Mouse (Mus musculus) hindbrain, embryonic 13.5 days (tissue): ENCODE measurements at regions not wholly inside any gene's neighbourhood (a gene's known extent, or its start where the extent isn't known, plus 50 kb on each side); places are given as distances from the start of the nearest gene placed in this dataset.

Source experiments
- ATAC-seq: fragments of 200-750 bp; cut with Nextera tagmentation; 2 replicates; pipeline ENCODE4 v1.8.0; 2017; ENCODE audit warnings: moderate TSS enrichment; ENCODE audit not compliant: low FRiP score
- H3K27ac ChIP-seq: fragments of 300-500 bp; sonication (generic); 2 replicates; pipeline ENCODE4 v1.5.1; 2015; ENCODE audit warnings: inconsistent platforms, mild to moderate bottlenecking, moderate library complexity
- H3K27me3 ChIP-seq: fragments of 300-500 bp; sonication (generic); 2 replicates; pipeline ENCODE4 v1.6.1; 2015; ENCODE audit warnings: mild to moderate bottlenecking, inconsistent platforms
- H3K36me3 ChIP-seq: fragments of 300-500 bp; sonication (generic); 2 replicates; pipeline ENCODE4 v1.6.1; 2015; ENCODE audit warnings: mild to moderate bottlenecking, inconsistent platforms
- H3K4me1 ChIP-seq: fragments of 300-500 bp; sonication (generic); replicated peaks from 2 replicates; pipeline ENCODE4 v1.6.1; 2015; ENCODE audit warnings: inconsistent platforms
- H3K4me2 ChIP-seq: fragments of 300-500 bp; sonication (generic); 2 replicates; pipeline ENCODE4 v1.6.1; 2015; ENCODE audit warnings: inconsistent platforms, mild to moderate bottlenecking, moderate library complexity
- H3K4me3 ChIP-seq: fragments of 300-500 bp; sonication (generic); 2 replicates; pipeline ENCODE4 v1.5.1; 2015; ENCODE audit warnings: mild to moderate bottlenecking, inconsistent platforms
- H3K9ac ChIP-seq: fragments of 300-500 bp; sonication (generic); 2 replicates; pipeline ENCODE4 v1.6.1; 2015; ENCODE audit warnings: mild to moderate bottlenecking, inconsistent platforms
- H3K9me3 ChIP-seq: fragments of 300-500 bp; sonication (generic); 2 replicates; pipeline ENCODE4 v1.6.1; 2016; ENCODE audit warnings: inconsistent platforms
- WGBS: fragments of 180-500 bp; shearing (Covaris S2); methylation state at CpG from one replicate; pipeline ENCODE4 v1.1.7; 2015; 5-methylcytosine and 5-hydroxymethylcytosine counted together

- Histone ChIP-seq H3K4me1 (peaks cover 10% of the 10 kb centered on the region), H3K9ac (no peak overlapping the region), H3K4me2 (no peak overlapping the region), H3K4me3 (no peak overlapping the region), H3K36me3 (no peaks in the 10 kb centered on the region), H3K9me3 (no peaks in the 10 kb centered on the region), H3K27ac (no peak overlapping the region), H3K27me3 (no peaks in the 10 kb centered on the region)
- WGBS, result 90% methylated on average over 4 of the region's 4 CpGs
- no peak for ATAC-seq
Measured at GRCm38 (mm10) chr10:43747541-43747940, 154.0 kb downstream of the Qrsl1 start.

- ATAC-seq, result no peak
- no peaks in the 10 kb centered on the region for H3K9me3 ChIP-seq
- no peak overlapping the region for H3K9ac ChIP-seq
- WGBS, result 92% methylated on average over 3 of the region's 3 CpGs
- no peaks in the 10 kb centered on the region for H3K27me3 ChIP-seq
- H3K4me1 ChIP-seq, result peaks cover 6% of the 10 kb centered on the region; the same call in 1 of the 2 replicates
- no peak overlapping the region for H3K27ac ChIP-seq
- no peak overlapping the region for H3K4me3 ChIP-seq
- no peak overlapping the region for H3K4me2 ChIP-seq
- no peaks in the 10 kb centered on the region for H3K36me3 ChIP-seq
Measured at GRCm38 (mm10) chr10:43748300-43748699, 153.2 kb downstream of the Qrsl1 start.

DNA sequence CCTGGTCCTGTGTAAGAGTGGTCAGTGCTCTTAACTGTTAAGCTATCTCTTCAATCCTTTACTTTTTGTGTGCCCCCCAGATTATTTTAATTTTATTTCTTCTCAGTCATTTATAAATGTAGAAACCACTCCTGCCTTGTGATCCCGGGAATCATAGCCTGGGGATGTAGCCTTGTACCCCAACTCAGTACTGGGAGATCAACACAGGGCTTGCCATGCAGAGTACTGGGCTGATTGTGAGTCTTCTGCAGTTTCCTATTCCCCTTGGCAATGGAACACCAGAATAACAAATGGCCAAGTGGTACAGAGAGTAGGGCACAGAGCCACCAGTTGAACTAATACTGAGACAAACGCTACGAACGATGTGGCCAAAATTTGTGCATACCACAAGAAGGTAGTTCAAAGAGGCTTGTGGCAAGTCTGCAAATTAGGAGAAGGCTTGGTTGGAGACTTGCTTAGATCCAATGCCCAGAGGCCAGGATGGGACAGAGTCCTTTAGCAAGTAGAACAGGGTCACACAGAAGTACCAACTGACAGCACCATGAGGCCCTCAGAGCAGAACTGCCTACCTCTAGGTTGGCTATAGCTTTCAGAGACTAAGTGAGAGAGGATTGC is 151.9 kb downstream of the Qrsl1 start:
- no peak for ATAC-seq
- Histone ChIP-seq H3K9ac (no peak overlapping the region), H3K27me3 (no peaks in the 10 kb centered on the region), H3K36me3 (no peaks in the 10 kb centered on the region), H3K4me2 (no peak overlapping the region), H3K9me3 (no peaks in the 10 kb centered on the region), H3K4me1 (peaks cover 6% of the 10 kb centered on the region; the same call in 1 of the 2 replicates), H3K27ac (no peak overlapping the region), H3K4me3 (no peak overlapping the region)
- WGBS, result 95% methylated on average over 4 of the region's 4 CpGs

DNA sequence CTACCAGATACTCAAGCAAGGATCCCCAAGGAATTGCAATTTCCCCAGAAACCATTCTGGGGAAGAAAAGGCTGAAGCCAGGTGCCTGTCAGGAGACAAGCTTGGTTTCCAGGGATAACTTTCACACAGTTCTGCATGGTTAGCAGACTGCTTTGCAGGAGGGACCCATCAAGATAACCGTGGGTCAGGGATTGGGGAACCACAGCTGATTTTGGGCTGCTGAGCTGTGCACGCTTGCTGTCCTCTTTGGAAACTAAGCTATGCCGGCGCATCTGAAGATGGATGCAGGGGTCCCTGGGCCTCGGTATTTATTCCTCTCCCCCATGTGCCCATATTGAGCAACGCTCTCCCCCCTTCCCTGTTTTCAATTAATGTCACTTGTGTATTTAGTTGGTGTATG is 151.1 kb downstream of the Qrsl1 start:
- H3K9me3 ChIP-seq, result no peaks in the 10 kb centered on the region
- H3K27ac ChIP-seq, result no peak overlapping the region
- H3K4me3 ChIP-seq, result no peak overlapping the region
- H3K4me2 ChIP-seq, result no peak overlapping the region
- no peaks in the 10 kb centered on the region for H3K36me3 ChIP-seq
- no peak for ATAC-seq
- H3K4me1 ChIP-seq, result peaks cover 6% of the 10 kb centered on the region; the same call in 1 of the 2 replicates
- 92% methylated on average over 6 of the region's 6 CpGs for WGBS
- no peak overlapping the region for H3K9ac ChIP-seq
- H3K27me3 ChIP-seq, result no peaks in the 10 kb centered on the region

GRCm38 (mm10) chr10:43750854-43751253 is 150.7 kb downstream of the Qrsl1 start:
- no peak overlapping the region for H3K4me3 ChIP-seq
- H3K9ac ChIP-seq, result no peak overlapping the region
- H3K27me3 ChIP-seq, result no peaks in the 10 kb centered on the region
- H3K9me3 ChIP-seq, result no peaks in the 10 kb centered on the region
- WGBS, result 83% methylated on average over 10 of the region's 10 CpGs
- H3K4me2 ChIP-seq, result no peak overlapping the region
- no peak for ATAC-seq
- H3K27ac ChIP-seq, result no peak overlapping the region
- H3K36me3 ChIP-seq, result no peaks in the 10 kb centered on the region
- H3K4me1 ChIP-seq, result peaks cover 6% of the 10 kb centered on the region; the same call in 1 of the 2 replicates

DNA sequence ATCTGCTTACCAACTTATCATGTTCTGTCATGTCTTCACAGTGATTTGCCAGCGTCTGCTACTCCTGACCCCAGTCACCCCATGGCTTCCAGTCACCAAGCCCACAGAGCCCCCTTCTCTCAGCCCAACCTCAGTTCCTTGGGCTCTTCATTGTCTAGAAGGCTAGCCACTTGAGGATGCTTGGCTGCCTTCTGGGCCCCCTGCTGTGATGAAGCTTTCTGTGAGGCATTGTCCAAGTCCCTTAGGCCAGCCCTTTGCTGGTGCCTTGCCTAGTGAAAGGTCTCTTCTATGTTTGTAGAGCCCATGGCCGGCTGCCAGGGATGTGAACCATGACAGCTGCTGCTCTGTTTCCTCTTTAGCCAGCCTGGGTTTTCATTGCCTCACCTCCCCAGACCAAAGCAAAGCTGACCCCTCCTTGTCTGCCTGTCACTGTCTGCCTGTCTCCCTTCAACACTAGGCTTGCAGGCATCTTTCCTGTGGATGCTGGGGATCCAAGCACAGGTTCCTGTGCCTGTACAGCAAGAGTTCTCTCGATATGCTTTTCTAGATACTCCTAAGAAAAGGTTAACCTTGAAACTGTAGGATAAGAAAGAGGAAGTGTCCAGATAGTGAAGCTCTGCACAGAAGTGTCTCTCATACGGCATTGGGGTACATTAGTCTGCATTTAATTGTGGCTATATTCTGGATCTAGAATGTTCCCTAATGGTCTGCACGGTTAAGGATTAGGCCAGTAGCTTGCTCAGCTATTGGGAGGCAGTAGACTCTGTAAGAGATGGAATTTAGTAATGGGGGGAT is 149.5 kb downstream of the Qrsl1 start:
- WGBS, result 58% methylated on average over 5 of the region's 5 CpGs
- ATAC-seq, result peak; percentile 59
- H3K27ac ChIP-seq, result no peak overlapping the region
- peaks cover 6% of the 10 kb centered on the region; the same call in 1 of the 2 replicates for H3K4me1 ChIP-seq
- H3K4me2 ChIP-seq, result no peak overlapping the region
- H3K4me3 ChIP-seq, result no peak overlapping the region
- no peak overlapping the region for H3K9ac ChIP-seq
- H3K27me3 ChIP-seq, result no peaks in the 10 kb centered on the region
- H3K9me3 ChIP-seq, result no peaks in the 10 kb centered on the region
- H3K36me3 ChIP-seq, result no peaks in the 10 kb centered on the region

DNA sequence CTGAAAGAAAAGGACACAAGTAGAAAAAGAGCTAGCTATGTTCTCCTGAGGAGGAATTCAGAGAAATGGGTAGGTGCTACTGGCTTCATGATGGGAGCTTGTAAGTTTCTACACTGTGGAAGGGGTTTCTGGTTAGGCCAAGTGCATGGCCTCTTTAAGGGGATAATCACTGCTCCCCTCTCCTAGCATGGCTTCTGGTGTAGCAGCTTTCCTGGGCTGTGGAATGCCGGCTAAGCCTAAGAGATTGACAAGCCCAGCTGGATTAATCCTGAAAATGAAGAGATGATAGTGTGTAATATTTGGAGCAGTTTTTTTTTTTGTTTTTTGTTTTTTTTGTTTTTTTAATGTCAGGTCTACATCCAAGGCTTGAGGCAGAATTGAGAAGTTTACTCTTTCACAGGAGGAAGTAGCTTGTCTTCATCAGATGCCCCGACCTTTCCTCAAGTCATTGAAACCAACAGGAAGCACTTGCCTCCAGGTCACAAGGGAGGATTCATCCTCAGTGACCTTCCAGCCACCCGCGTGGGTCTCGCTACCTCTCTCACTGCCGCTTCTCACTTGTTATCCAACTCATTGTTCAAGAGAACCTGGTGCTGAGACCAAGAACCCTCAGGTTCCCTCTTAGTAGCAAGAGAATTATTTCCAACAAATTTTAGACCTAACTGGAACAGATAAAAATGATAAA is 144.5 kb downstream of the Qrsl1 start:
- Histone ChIP-seq H3K4me2 (no peak overlapping the region), H3K36me3 (no peaks in the 10 kb centered on the region), H3K27me3 (no peaks in the 10 kb centered on the region), H3K4me3 (no peak overlapping the region), H3K27ac (no peak overlapping the region), H3K4me1 (peaks cover 3% of the 10 kb centered on the region; the same call in 1 of the 2 replicates), H3K9me3 (no peaks in the 10 kb centered on the region), H3K9ac (no peak overlapping the region)
- no peak for ATAC-seq
- WGBS, result 75% methylated on average over 6 of the region's 6 CpGs

DNA sequence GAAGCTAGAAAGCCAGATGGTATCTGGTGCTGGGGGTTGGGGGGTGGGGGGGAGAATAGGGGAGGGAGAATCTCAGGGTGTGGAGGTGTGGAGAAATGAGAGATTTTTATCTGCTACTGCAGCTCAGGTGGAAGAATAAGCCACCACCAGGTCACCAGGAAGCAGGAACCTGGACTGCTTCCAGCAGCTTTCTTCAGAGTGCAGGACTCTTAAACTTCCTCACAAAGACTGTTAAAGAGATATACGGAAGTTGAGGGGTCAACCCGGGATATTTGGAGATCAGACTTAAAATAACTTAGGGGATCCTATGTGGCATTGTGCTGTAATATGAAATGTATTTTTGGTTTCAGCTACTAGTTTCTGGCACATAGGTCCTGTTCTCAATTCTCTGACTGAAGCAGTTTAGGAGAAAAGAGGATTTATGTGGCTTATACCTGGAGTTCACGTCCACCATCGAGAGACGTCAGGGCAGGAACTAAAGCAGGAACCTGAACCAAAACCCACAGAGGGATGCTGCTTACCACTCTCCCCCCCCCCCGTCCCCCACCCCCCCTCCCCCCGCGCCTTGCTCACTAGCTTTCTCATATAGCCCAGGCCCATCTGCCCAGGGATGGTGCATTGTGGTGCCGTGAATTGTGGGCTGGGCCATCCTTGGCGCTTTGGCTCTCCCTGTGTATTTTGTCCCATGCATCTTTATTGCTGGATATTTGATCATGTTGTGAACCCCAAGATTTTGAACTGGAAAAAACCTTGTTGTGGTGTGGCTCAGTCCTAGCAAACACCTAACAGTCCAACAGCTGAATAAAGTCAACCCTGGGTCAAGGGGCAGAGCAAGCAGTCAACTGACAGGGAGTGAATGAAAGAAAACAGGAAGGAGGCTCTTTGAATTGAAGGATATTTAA is 143.2 kb downstream of the Qrsl1 start:
- Histone ChIP-seq H3K4me3 (no peak overlapping the region), H3K4me2 (no peak overlapping the region), H3K4me1 (no peaks in the 10 kb centered on the region), H3K36me3 (no peaks in the 10 kb centered on the region), H3K27me3 (no peaks in the 10 kb centered on the region), H3K9ac (no peak overlapping the region), H3K27ac (no peak overlapping the region), H3K9me3 (no peaks in the 10 kb centered on the region)
- no peak for ATAC-seq
- WGBS, result 92% methylated on average over 7 of the region's 10 CpGs

DNA sequence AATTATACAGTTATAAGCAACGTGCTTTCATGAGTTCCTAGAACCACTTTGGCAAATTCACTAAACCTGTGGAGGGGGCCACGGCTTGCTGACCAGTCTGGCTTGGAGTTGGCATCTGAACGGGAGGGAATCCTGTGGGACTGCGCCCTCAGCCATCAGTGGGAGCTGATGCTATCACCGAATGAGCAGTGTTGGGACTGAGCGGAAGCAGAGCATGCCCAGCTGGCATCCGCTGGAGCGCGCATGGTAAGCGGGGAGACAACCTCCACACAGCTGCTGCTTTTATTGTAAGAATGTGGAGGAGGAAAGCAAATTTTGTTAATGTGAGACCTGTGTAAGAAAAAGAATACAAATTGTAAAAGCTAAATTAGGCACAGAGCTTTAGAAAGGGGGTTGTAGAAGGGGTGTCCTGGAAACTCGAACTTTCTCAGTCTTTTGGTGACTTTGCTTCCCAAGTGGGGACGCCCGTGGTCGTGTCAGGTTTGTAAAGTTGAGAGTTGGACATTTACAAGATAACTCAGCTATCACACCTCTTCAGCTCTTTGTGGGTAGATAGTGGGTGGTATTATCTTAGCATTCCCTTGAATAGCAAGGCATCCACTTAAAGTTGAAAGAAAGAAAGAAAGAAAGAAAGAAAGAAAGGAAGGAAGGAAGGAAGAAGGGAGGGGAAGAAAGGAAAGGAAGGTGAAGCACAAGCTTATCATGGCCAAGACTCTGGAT is 142.2 kb downstream of the Qrsl1 start:
- H3K4me3 ChIP-seq, result no peak overlapping the region
- H3K9me3 ChIP-seq, result no peaks in the 10 kb centered on the region
- no peak for ATAC-seq
- no peaks in the 10 kb centered on the region for H3K36me3 ChIP-seq
- H3K9ac ChIP-seq, result no peak overlapping the region
- H3K27ac ChIP-seq, result no peak overlapping the region
- no peak overlapping the region for H3K4me2 ChIP-seq
- no peaks in the 10 kb centered on the region for H3K27me3 ChIP-seq
- WGBS, result 84% methylated on average over 14 of the region's 14 CpGs
- no peaks in the 10 kb centered on the region for H3K4me1 ChIP-seq

DNA sequence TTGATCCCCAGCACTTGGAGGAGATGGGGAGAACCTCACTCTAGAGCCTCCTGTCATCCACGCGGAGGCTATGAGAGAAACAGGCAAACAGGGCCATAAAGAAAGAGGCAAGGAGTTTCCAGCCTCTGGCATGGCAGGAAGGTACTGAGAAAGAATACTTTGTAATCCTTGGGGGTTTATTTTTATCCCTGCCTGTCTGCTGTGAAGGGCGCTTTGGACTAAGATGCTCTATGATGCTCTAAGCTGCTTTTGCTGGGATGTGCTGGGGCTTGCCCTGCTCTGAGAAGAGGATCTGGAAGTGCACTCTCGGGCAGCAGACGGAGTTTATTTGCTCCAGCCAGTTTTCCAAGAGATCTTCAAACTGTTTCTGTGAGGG is 141.7 kb downstream of the Qrsl1 start:
- no peaks in the 10 kb centered on the region for H3K4me1 ChIP-seq
- H3K27ac ChIP-seq, result no peak overlapping the region
- H3K4me2 ChIP-seq, result no peak overlapping the region
- 90% methylated on average over 5 of the region's 5 CpGs for WGBS
- ATAC-seq, result no peak
- no peaks in the 10 kb centered on the region for H3K27me3 ChIP-seq
- no peak overlapping the region for H3K9ac ChIP-seq
- no peaks in the 10 kb centered on the region for H3K9me3 ChIP-seq
- H3K36me3 ChIP-seq, result no peaks in the 10 kb centered on the region
- H3K4me3 ChIP-seq, result no peak overlapping the region

DNA sequence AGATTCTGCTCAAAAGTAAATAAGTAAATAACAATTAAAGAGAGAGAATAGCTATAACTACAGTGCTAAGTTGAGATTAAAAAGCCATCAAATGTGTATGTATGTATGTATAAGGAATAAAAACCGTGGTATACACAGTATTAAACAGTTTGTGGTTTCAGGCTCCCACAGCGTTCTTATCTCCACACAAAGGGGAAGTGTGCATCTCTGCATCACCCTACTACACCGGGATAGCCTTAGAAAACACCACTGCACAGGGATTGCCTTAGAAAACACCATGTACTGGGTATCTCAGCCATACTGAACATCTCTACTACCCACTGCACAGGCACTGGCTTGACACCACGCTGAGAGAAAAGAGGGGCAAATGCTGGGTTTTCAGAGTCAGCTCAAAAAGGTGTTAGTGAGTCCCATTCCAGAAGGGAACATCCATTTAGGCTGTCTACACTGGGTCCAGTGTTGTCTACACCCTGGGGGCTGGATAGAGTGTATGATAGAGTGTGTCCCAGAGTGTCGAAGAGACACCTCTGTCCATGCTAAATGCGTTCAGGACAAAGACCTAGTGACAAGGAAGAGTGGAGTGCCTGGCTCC is 139.5 kb downstream of the Qrsl1 start:
- no peak overlapping the region for H3K27ac ChIP-seq
- no peak overlapping the region for H3K4me2 ChIP-seq
- no peak overlapping the region for H3K9ac ChIP-seq
- no peak overlapping the region for H3K4me3 ChIP-seq
- ATAC-seq, result no peak
- H3K9me3 ChIP-seq, result no peaks in the 10 kb centered on the region
- H3K27me3 ChIP-seq, result no peaks in the 10 kb centered on the region
- no peaks in the 10 kb centered on the region for H3K36me3 ChIP-seq
- 88% methylated on average over 6 of the region's 6 CpGs for WGBS
- H3K4me1 ChIP-seq, result no peaks in the 10 kb centered on the region
